Mouse (Mus musculus) C2C12 (cell line): ENCODE measurements around the gene Oxt. TPM values are rescaled to one million over a fixed set of nuclear protein-coding genes. Genes with fewer than 3 reads are reported as not detected.

Source experiments
- H3K27me3 ChIP-seq: one replicate; pipeline ENCODE4 v1.6.1; 2011; ENCODE audit not compliant: control insufficient read depth, insufficient read depth, insufficient read length
- H3K36me3 ChIP-seq: one replicate; pipeline ENCODE4 v1.6.1; 2011; ENCODE audit not compliant: control insufficient read depth, insufficient read depth
- H3K4me3 ChIP-seq: one replicate; pipeline ENCODE4 v1.5.1; 2011; ENCODE audit warnings: mild to moderate bottlenecking, control low read depth; ENCODE audit not compliant: poor library complexity, insufficient read depth, severe bottlenecking
- H3K79me2 ChIP-seq: one replicate; pipeline ENCODE4 v1.6.1; 2011; ENCODE audit not compliant: control insufficient read depth, insufficient read depth
- H3K79me3 ChIP-seq: one replicate; pipeline ENCODE4 v1.6.1; 2011; ENCODE audit warnings: low read depth, control low read depth
- H3ac ChIP-seq: one replicate; pipeline ENCODE3; 2011; ENCODE audit warnings: low read depth; ENCODE audit not compliant: control insufficient read depth, insufficient read length
- CEBPB ChIP-seq: IDR thresholded peaks from one replicate; pipeline ENCODE4 v1.6.1; 2011; ENCODE audit warnings: low read depth, mild to moderate bottlenecking, control low read depth, moderate library complexity
- CTCF ChIP-seq: IDR thresholded peaks from one replicate; pipeline ENCODE4 v1.5.1; 2011; ENCODE audit not compliant: control insufficient read depth, insufficient read depth, insufficient read length
- FOSL1 ChIP-seq: IDR thresholded peaks from one replicate; pipeline ENCODE4 v1.8.0; 2011; ENCODE audit warnings: mild to moderate bottlenecking, low read length; ENCODE audit not compliant: poor library complexity, insufficient read depth, severe bottlenecking
- MAX ChIP-seq: IDR thresholded peaks from one replicate; pipeline ENCODE4 v1.6.1; 2011; ENCODE audit warnings: mild to moderate bottlenecking, control low read depth
- MYOD1 ChIP-seq: IDR thresholded peaks from one replicate; pipeline ENCODE4 v1.6.1; 2011; ENCODE audit warnings: low read depth; ENCODE audit not compliant: control insufficient read depth, insufficient read length
- MYOG ChIP-seq: IDR thresholded peaks from one replicate; pipeline ENCODE4 v1.6.1; 2011; ENCODE audit not compliant: control insufficient read depth, insufficient read length; ENCODE audit errors: extremely low read depth
- USF1 ChIP-seq: IDR thresholded peaks from one replicate; pipeline ENCODE4 v1.6.1; 2011; ENCODE audit warnings: low read depth, mild to moderate bottlenecking, control low read depth, moderate library complexity
- long read RNA-seq, 2 experiments: library from polyadenylated mRNA; unstranded; transcript quantifications; one replicate each; pipeline ENCODE4 v2.0.0; 2019 to 2020
- polyA plus RNA-seq: library from polyadenylated mRNA; unstranded; fragments of >200 nt; fragmentation: generic; extraction: Trizol; gene quantifications from one replicate; pipeline ENCODE4 v1.2.1, GENCODE M21; 2012; ENCODE audit warnings: missing spikeins

Oxt gene
- polyA plus RNA-seq, result not detected
- long read RNA-seq, experiment 1, result 0 reads
- long read RNA-seq, experiment 2, result 0 reads

- Histone ChIP-seq H3K79me2 (no peaks in the 10 kb centered on the region), H3K4me3 (no peak within 1 kb of the TSS), H3K79me3 (no peaks in the 10 kb centered on the region), H3ac (no peak within 1 kb of the TSS), H3K36me3 (no peaks in the 10 kb centered on the region), H3K27me3 (peaks cover 11% of the 10 kb centered on the region)
- TF ChIP-seq MYOD1 (no peak), FOSL1 (no peak), MAX (no peak), MYOG (no peak), CTCF (no peak), USF1 (no peak), CEBPB (no peak)
These were observed at the start of gene Oxt for GRCm38 (mm10) chr2:130575873-130576272. Gene Oxt (plus strand): TSS chr2:130576173.

GRCm38 (mm10) chr2:130528457-130528856, 47.5 kb upstream of the Oxt start:
- Histone ChIP-seq H3K4me3 (no peak overlapping the region), H3K79me3 (no peaks in the 10 kb centered on the region), H3K79me2 (no peaks in the 10 kb centered on the region), H3K36me3 (peaks cover 40% of the 10 kb centered on the region), H3K27me3 (no peaks in the 10 kb centered on the region), H3ac (no peak overlapping the region)
- TF ChIP-seq USF1, result no peak
- no peak for TF ChIP-seq MYOD1

- Histone ChIP-seq H3K79me3 (no peaks in the 10 kb centered on the region), H3K79me2 (no peaks in the 10 kb centered on the region), H3K4me3 (no peak overlapping the region), H3K36me3 (peaks cover 39% of the 10 kb centered on the region), H3K27me3 (no peaks in the 10 kb centered on the region), H3ac (no peak overlapping the region)
- TF ChIP-seq CTCF (no peak), CEBPB (no peak), MYOD1 (no peak), MYOG (no peak), MAX (no peak), FOSL1 (no peak), USF1 (no peak)
These were observed 46.7 kb upstream of the Oxt start for GRCm38 (mm10) chr2:130529290-130529689.

- Histone ChIP-seq H3K27me3 (no peaks in the 10 kb centered on the region), H3K36me3 (peaks cover 39% of the 10 kb centered on the region), H3K79me3 (no peaks in the 10 kb centered on the region), H3K4me3 (no peak overlapping the region), H3ac (no peak overlapping the region), H3K79me2 (no peaks in the 10 kb centered on the region)
- TF ChIP-seq MAX (no peak), MYOD1 (no peak), CTCF (no peak), USF1 (no peak), MYOG (no peak), FOSL1 (no peak), CEBPB (no peak)
These were observed 46.0 kb upstream of the Oxt start for GRCm38 (mm10) chr2:130529925-130530324.

GRCm38 (mm10) chr2:130532201-130532600, 43.8 kb upstream of the Oxt start:
- Histone ChIP-seq H3K27me3 (no peaks in the 10 kb centered on the region), H3K79me3 (no peaks in the 10 kb centered on the region), H3K4me3 (no peak overlapping the region), H3K36me3 (peaks cover 40% of the 10 kb centered on the region), H3K79me2 (no peaks in the 10 kb centered on the region), H3ac (no peak overlapping the region)
- TF ChIP-seq CEBPB (no peak), USF1 (no peak), FOSL1 (no peak), MYOD1 (no peak), CTCF (no peak), MYOG (no peak), MAX (no peak)

- no peaks in the 10 kb centered on the region for H3K27me3 ChIP-seq
- no peak overlapping the region for H3K4me3 ChIP-seq
- no peaks in the 10 kb centered on the region for H3K79me3 ChIP-seq
- H3K36me3 ChIP-seq, result peaks cover 65% of the 10 kb centered on the region
- TF ChIP-seq CEBPB (no peak), CTCF (no peak)
- H3ac ChIP-seq, result no peak overlapping the region
- no peaks in the 10 kb centered on the region for H3K79me2 ChIP-seq
These were observed 41.0 kb upstream of the Oxt start for GRCm38 (mm10) chr2:130535017-130535416.
